Mouse (Mus musculus): Measurements from ENCODE around the gene Orc5.
"Not testable (repeated sequence)": the region's sequence is repeated elsewhere in the genome, so short reads cannot be mapped to it uniquely, and the experiment has no call there.

Orc5 gene

DNA sequence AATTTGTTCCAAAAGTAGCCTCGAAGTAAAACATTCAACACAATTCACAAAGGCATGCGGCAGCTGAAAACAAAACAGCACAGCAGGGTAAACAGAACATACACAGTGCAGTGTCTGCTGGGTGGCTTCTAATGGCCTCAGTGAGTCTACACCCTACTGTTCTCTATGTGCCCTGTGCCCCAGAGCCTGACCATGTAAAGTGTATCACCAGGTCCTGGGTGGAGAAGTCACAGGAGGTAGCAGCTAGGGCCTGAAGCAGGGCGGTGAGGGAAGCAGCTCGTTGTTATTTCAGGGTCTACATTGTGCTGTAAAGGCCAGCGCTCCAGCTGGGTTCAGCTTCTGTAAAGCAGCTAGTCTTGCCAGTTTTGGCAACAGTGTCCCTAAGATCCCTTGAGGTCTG, 3.7 kb downstream of the Orc5 start:
- in situ Hi-C loops (cut with MboI; ENCODE audit: low pct_unique_long_range_greater_than_20kb in 1 of 2, low sequenced_read_pairs in 2 of 2, unreplicated experiment in 1 of 2) = no loop called here

GRCm38 (mm10) chr5:22545305-22545704, 4.9 kb downstream of the Orc5 start:
- in situ Hi-C loops (cut with MboI; ENCODE audit: low pct_unique_long_range_greater_than_20kb in 1 of 2, low sequenced_read_pairs in 2 of 2, unreplicated experiment in 1 of 2) = no loop called here

DNA sequence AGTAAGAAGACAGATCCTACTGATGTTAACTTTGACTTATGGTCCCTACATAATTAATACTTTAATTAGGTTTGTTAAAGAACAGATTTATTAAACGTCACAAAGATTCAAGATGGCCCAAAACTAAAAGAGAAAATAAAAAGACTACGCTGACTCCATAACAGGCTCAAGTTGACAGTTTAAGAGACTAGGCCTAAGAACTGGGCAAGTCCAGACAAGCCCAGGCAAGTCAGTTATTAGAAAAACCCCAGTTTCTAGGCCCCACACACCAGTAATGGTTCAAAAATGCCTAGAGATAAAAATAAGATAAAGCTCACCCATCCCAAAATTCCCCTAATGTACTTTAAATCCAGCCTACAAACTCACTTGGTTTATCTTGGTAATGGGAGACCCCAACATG, 7.6 kb downstream of the Orc5 start:
- in situ Hi-C loops (cut with MboI; ENCODE audit: low pct_unique_long_range_greater_than_20kb in 1 of 2, low sequenced_read_pairs in 2 of 2, unreplicated experiment in 1 of 2) = no loop called here

- in situ Hi-C loops (cut with MboI; ENCODE audit: low pct_unique_long_range_greater_than_20kb in 1 of 2, low sequenced_read_pairs in 2 of 2, unreplicated experiment in 1 of 2) = no loop called here
These were observed 11.1 kb downstream of the Orc5 start for GRCm38 (mm10) chr5:22538996-22539600.

DNA sequence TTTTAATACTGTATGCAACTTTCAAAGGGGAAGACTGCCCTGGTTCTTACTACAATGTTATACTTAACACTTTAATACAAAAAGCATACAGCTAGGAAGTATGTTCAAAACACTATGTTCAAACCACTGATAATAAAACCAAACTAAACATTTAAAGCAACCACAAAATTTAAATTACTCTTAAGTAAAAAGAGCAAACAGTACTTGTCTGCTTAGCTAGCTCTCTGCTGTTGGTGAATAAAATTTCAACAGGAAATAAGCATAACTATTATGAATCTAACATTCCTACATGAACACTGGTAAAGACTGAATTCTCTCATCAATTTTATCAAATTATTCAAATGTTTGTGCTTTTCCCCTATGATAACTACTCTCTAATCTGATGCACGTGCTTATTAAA, 13.5 kb downstream of the Orc5 start:
- in situ Hi-C loops (cut with MboI; ENCODE audit: low pct_unique_long_range_greater_than_20kb in 1 of 2, low sequenced_read_pairs in 2 of 2, unreplicated experiment in 1 of 2) = no loop called here

- in situ Hi-C loops (cut with MboI; ENCODE audit: low pct_unique_long_range_greater_than_20kb in 1 of 2, low sequenced_read_pairs in 2 of 2, unreplicated experiment in 1 of 2) = no loop called here
These were observed 17.7 kb downstream of the Orc5 start for GRCm38 (mm10) chr5:22532571-22532970.

GRCm38 (mm10) chr5:22522612-22523011, 27.6 kb downstream of the Orc5 start:
- in situ Hi-C loops (cut with MboI; ENCODE audit: low pct_unique_long_range_greater_than_20kb in 1 of 2, low sequenced_read_pairs in 2 of 2, unreplicated experiment in 1 of 2) = no loop called here

DNA sequence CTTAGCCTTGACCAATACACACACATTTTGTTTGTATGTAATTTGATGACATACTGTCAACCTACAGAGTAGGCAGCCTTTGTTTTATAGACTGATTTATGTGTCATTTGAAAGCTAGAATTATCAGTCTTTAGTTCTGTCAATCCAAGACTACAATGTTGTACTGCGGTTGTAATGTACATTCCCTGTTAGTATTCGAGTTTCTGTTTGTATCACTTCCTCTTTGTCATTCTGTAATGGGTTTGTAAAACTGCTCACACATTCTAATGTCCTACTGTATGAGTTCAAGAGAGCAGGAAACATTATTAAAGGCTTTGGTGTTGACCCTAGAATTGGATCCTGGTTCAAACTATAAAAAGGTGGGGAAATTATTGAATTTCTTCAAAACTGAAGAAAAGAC, 30.5 kb downstream of the Orc5 start:
- in situ Hi-C loops (cut with MboI; ENCODE audit: low pct_unique_long_range_greater_than_20kb in 1 of 2, low sequenced_read_pairs in 2 of 2, unreplicated experiment in 1 of 2) = no loop called here

DNA sequence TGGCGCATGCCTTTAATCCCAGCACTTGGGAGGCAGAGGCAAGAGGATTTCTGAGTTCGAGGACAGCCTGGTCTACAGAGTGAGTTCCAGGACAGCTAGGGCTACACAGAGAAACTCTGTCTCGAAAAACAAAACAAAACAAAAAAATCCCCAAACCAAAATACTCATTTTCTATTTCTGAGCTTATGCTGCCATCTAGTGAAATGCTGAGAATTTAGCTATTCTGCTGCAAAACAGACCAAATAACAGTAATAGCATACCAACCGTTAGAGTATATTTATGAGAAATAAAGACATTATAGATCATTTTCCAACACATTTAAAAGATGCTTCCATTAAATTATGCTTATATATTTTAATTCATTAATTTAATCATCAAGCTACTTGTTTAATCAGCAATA, 34.5 kb downstream of the Orc5 start:
- in situ Hi-C loops (cut with MboI; ENCODE audit: low pct_unique_long_range_greater_than_20kb in 1 of 2, low sequenced_read_pairs in 2 of 2, unreplicated experiment in 1 of 2) = not testable (repeated sequence)

DNA sequence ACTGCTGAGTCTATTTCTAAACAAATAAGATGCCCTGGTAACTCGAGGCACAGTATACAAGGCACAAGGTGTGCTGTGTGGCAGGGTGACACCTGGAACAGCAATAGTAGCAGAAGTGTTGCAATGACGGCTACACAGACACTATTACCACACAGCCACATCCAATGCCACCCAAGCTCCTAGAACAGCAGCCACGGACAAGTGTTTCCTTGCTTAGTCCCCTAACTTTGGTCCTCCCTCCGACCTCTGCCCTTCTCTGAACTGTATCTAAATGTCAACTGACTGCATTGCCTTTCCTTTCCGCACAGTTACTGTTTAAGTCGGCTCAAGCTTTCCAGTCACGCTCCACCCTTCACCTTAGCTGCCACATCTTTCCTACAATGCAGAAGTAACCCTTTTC, 36.0 kb downstream of the Orc5 start:
- in situ Hi-C loops (cut with MboI; ENCODE audit: low pct_unique_long_range_greater_than_20kb in 1 of 2, low sequenced_read_pairs in 2 of 2, unreplicated experiment in 1 of 2) = not testable (repeated sequence)

DNA sequence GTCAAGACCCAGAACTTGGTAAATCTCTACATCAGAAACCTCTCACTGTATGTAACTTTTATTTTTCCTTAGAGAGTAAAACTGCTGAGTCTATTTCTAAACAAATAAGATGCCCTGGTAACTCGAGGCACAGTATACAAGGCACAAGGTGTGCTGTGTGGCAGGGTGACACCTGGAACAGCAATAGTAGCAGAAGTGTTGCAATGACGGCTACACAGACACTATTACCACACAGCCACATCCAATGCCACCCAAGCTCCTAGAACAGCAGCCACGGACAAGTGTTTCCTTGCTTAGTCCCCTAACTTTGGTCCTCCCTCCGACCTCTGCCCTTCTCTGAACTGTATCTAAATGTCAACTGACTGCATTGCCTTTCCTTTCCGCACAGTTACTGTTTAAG, 37.6 kb downstream of the Orc5 start:
- in situ Hi-C loops (cut with MboI; ENCODE audit: low pct_unique_long_range_greater_than_20kb in 1 of 2, low sequenced_read_pairs in 2 of 2, unreplicated experiment in 1 of 2) = not testable (repeated sequence)

DNA sequence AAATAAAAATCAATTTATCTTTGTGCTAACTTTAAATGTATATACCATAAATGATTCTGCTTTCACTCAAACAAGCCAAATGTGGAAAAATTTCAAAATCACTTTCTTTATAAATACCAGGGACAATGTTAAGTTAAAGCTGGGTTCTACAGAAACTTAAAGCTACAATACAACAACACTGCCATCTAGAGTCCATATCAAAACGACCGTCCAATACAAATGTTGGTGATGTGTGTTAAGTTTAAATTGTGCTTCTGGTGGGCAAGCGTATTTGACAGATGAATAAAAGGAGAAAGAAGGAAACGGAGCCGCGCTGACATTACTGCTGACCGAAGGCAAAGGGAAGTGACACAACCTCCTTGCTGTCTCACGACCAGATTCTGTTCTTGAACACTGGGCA, 38.4 kb downstream of the Orc5 start:
- in situ Hi-C loops (cut with MboI; ENCODE audit: low pct_unique_long_range_greater_than_20kb in 1 of 2, low sequenced_read_pairs in 2 of 2, unreplicated experiment in 1 of 2) = no loop called here

DNA sequence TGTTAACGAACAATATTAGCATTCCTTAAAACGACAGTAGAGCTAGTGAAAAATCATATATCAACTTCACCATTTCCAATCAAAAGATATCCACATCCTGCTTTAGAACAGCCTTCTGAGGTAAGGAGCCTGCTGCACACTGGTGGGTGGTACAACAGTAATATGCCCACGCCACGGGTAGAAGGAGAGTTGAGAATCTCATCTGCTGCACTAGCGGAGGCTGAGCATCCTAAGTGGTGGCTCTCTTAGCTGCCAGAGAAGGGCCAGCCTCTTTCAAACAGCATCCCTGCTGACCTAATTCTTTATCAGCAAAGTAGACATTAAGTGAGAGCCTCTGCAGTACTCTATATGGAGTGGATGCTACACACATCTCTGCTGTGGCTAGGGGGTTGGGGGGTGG, 41.7 kb downstream of the Orc5 start:
- in situ Hi-C loops (cut with MboI; ENCODE audit: low pct_unique_long_range_greater_than_20kb in 1 of 2, low sequenced_read_pairs in 2 of 2, unreplicated experiment in 1 of 2) = no loop called here

GRCm38 (mm10) chr5:22499437-22499836, 50.8 kb downstream of the Orc5 start:
- in situ Hi-C loops (cut with MboI; ENCODE audit: low pct_unique_long_range_greater_than_20kb in 1 of 2, low sequenced_read_pairs in 2 of 2, unreplicated experiment in 1 of 2) = no loop called here

- in situ Hi-C loops (cut with MboI; ENCODE audit: low pct_unique_long_range_greater_than_20kb in 1 of 2, low sequenced_read_pairs in 2 of 2, unreplicated experiment in 1 of 2) = no loop called here
These were observed 59.1 kb downstream of the Orc5 start for GRCm38 (mm10) chr5:22491088-22491487.

DNA sequence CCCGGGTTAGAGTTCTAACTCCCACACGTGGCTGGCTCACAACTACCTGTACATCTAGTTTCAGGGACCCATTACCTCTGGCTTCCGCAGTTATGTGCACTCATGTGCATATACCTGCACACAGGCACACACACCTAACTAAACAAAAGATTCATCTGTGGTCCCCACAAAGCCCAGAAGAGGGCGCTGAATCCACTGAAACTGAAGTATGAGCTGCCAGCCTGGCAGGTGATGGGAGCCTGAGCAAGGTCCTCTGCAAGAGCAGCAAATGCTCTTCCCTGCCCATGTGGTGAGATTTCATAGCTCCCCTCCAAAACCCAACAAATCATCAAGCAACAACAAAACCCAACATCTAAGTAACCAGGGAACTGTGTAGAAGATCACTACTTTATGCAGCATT, 61.1 kb downstream of the Orc5 start:
- in situ Hi-C loops (cut with MboI; ENCODE audit: low pct_unique_long_range_greater_than_20kb in 1 of 2, low sequenced_read_pairs in 2 of 2, unreplicated experiment in 1 of 2) = no loop called here

- in situ Hi-C loops (cut with MboI; ENCODE audit: low pct_unique_long_range_greater_than_20kb in 1 of 2, low sequenced_read_pairs in 2 of 2, unreplicated experiment in 1 of 2) = no loop called here
These were observed 63.5 kb downstream of the Orc5 start for GRCm38 (mm10) chr5:22486601-22487206.

DNA sequence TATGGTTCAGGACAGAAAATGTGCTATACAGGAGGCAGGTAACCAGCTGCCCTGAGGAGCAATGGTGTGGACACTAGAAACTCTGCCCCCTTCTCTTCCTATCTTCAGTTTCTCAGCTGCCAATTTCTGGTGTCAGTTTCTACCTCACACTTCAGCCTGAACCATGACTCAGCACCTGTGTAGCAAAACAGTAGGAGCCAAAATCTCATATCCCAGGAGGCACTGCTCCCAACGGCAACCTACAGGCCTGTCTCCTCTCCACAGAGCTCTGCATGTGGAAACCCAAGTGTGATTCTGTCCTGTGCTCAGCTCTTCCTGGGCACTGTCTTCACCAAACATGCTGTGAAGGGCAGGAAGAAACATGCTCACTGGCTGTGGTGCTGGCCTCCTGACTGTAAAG, 64.5 kb downstream of the Orc5 start:
- in situ Hi-C loops (cut with MboI; ENCODE audit: low pct_unique_long_range_greater_than_20kb in 1 of 2, low sequenced_read_pairs in 2 of 2, unreplicated experiment in 1 of 2) = no loop called here

- in situ Hi-C loops (cut with MboI; ENCODE audit: low pct_unique_long_range_greater_than_20kb in 1 of 2, low sequenced_read_pairs in 2 of 2, unreplicated experiment in 1 of 2) = no loop called here
These were observed 67.7 kb downstream of the Orc5 start for GRCm38 (mm10) chr5:22482567-22482966.

DNA sequence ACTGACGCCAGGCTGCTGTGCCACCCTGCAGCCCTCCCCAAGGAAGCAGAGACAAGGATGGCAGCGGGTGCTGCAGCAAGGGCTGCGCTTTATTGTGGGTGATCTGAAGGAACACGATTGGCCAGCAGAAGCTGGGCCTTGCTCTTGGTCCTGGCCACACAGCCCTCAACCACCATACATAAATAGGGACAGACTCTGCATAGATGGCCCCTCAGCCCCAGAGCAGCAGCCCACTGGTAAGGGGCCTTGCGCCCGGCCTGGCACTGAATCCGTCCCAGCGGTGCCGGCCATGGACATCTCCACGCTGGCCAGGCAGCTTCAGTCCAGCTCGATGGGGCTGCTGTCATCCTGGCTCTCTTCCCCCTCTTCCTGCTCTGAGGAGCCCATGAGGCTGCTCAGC, 77.8 kb downstream of the Orc5 start:
- in situ Hi-C loops (cut with MboI; ENCODE audit: low pct_unique_long_range_greater_than_20kb in 1 of 2, low sequenced_read_pairs in 2 of 2, unreplicated experiment in 1 of 2) = not testable (repeated sequence)

DNA sequence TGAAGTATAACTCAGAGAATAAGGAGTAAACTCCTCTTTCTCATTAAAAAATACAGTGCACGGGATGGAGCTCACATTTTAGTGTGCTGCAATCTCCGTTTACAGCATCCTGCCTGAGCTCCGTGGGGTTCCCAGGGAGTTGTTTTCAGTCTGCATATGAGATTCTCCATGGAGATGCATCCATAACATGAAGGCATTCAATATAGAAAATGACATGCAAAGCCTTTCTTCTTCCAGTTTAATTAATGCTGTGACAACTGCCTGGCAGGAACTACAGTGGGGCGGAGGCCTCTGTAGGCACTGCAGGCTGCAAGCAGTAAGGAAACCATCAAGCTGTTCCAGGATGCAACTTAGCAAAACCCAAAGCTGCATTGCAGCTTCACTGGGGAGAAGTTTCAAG, 79.0 kb downstream of the Orc5 start:
- in situ Hi-C loops (cut with MboI; ENCODE audit: low pct_unique_long_range_greater_than_20kb in 1 of 2, low sequenced_read_pairs in 2 of 2, unreplicated experiment in 1 of 2) = no loop called here

Data from mouse embryonic stem cell (cell line).